Mouse (Mus musculus): ENCODE results near the gene Slc4a8.
A peak's percentile ranks its signal among the peaks of the same experiment; 100 is the strongest.
"Not testable (repeated sequence)": the region's sequence is repeated elsewhere in the genome, so short reads cannot be mapped to it uniquely, and the experiment has no call there.

Slc4a8 gene

DNA sequence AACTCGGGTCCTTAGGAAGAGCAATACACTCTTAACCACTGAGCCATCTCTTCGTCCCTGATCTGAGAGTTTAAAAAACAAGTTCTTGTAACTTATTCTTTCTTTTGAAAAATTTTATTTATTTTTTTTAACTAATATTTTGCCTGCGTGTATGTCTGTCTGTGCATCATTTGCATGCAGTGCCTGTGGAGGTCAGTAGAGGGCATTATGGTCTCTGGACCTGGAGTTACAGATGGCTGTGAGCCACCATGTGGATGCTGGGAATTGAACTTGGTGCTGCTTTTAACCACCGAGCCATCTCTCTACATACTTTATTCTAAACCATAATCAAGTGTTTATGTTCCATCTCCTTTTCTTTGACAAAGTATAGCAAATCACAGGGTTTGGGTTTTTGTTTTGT, 11.1 kb downstream of the Slc4a8 start:
- DNase-seq (ENCODE audit: low read depth, low spot score): no peak

DNA sequence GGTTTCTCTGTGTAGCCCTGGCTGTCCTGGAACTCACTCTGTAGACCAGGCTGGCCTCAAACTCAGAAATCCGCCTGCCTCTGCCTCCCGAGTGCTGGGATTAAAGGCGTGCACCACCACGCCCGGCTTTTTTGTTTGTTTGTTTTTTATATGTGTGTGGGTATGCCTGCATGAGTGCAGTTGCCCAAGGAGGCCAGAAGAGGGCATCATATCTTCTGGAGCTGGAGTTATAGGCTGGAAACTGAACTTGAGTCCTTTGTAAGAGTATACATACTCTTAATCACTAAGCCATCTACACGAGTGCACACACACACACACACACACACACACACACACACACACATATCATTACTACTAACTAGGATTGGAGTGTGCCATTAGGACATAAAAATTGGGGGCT, 12.3 kb downstream of the Slc4a8 start:
- DNase-seq (ENCODE audit: low read depth, low spot score): not testable (repeated sequence)

DNA sequence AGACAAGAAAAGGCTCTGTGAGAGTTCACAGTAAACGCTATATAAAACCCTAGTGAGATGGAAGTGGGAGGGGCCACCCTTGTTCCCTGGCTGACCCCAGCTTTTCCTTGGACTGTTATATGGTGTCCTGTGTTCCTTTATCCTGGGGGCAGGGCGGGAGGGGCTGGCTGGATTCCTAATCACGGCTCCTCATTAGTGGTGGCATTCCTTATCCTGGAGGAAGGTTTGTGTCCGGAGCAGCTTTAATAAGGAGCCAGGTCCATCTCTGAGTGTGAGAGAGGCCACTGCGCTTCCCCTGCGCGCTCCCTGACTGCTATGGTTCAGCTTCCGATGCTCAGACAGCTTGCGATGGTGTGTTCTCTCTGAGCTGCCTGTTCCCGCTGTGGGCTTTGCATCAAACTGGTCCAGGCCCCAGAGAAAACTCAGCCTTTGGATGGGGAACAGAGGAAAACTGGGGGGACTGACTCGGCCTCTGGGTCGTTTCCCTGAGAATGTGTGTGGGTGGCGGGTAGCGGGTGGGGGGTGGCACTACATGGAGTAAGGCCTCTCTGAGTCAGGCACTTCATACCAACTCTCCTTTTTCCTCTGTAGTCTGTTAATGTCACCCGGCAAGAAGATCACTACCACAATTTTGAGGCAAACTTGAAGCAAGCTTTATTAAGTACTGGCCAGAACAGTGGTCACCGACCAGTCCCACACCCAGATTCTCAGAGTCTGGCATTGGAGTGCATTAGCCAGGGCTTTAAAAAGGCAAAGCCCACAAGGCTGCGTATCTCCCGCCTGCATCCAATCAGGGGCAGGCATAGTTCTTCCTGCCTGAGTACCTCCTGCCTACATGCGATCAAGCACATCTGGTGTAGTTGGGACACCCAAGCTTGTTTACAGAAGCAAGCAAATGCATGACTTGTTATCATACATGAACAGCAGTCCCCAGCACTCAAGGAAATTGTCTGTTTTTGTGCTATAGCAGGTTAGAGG, 13.9 kb downstream of the Slc4a8 start:
- DNase-seq (ENCODE audit: low read depth, low spot score): peak; percentile 27

DNA sequence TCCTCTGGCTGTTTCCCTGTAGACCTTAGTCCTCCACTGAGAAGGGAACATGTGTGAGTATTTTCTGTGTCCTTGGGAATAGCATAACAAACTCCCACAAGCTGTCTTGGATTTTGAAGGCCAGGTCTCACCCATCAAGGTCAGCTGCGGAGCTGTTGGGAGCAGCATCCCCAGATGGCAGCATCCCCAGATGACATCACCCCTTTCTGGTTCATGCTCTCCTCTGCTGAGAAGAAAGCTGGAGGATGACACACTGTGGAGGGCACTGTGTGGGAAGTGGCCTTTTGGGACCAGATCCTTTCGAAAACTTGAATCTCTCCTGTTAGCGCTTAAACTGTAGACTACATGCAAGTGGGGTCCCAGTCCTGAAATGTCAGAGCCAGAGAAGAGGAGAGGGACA, 14.9 kb downstream of the Slc4a8 start:
- DNase-seq (ENCODE audit: low read depth, low spot score): no peak

DNA sequence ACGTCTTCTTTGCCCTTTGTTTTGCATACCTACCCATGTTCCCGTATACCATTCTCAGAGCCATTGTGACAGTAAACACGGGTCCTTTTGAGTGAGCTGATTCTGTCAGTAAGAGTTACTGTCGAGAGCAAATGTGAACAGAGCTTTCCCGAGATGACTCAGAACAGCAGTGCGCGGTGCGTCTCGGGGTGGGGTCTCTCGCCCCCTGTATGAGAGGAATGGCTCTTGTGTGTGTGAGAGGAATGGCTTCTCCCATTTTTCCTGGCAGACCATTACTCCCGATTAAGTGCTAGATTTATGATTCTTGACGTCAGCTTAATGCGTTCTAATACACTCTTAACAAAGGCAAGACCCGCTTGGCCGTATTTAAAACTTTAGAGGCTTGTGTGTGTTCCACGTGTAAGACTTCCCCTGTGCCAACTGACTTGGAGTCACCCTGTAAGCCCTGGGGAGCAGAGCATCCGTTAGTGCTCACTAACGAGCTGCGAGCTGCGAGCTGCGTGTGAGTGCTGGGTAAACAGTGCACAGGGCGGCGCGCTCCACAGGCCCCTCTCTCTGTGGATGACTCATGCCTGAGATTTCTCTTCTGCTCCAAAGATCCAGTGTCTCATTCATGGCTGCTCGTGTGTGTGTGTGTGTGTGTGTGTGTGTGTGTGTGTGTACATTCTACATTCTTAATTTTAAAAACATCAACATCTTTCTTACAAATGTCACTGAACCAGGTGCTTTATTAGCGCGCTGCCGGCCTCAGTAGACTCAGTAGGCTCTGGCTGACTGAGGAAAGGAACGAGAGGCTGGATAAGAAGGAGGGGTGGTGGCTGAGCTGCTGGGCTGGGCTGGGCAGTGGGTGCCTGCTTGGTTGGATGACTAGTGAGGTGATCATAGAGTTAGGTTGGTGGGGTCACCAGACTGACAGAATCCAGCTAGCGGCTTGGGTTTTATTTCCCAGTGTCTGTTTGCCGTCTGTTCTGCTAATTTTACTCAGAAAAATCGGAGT, 15.8 kb downstream of the Slc4a8 start:
- DNase-seq (ENCODE audit: low read depth, low spot score): peak; percentile 14

DNA sequence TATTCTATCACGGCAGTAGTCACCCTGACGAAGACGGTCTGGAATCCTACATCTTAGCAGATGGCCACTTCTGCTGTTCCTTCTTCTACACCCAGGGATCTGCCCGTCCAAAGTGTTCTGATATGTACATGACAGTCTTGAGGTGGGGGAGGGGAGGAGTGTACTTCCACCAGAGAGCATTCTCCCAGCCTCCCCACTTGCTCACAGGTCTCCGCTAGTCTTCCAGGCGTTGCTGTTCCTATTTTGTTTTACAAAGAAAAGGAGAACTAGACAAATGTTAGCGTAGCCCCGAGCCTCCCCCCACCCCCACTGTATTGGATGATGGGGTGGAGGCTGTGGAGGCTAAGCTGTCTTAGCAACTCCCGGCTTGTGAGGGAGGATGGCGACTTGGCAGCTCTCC, 18.3 kb downstream of the Slc4a8 start:
- DNase-seq (ENCODE audit: low read depth, low spot score): no peak

DNA sequence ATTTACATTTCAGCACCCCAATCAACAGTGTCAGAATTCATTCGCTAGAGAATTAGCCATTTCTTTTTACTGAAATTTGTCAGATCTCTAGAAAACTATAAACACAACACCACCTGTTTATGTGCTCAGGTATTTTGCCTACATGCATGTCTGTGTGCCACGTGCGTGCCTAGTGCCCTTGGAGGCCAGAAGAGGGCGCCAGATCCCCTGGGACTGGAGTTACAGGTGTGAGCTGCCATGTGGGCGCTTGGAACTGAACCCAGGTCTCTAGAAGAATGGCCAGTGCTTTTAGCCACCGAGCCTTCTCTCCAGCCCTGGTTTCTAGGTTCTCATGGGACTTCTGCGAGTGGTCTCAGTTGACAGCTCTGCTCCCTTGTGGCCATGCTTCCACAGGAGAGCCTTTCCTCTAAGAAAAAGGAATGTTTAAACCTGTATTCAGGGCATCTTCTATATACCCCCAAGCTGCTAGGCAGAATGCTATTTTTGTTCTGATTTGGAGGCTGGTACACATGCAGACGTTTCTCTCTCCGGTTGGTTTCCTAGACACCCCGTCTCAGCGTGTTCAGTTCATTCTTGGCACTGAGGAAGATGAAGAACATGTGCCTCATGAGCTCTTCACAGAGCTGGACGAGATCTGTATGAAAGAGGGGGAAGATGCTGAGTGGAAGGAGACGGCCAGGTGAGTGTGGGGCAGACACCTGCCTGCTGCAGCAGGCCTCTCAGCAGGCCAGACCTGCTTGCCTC, 21.9 kb downstream of the Slc4a8 start:
- no peak for DNase-seq (ENCODE audit: low read depth, low spot score)

DNA sequence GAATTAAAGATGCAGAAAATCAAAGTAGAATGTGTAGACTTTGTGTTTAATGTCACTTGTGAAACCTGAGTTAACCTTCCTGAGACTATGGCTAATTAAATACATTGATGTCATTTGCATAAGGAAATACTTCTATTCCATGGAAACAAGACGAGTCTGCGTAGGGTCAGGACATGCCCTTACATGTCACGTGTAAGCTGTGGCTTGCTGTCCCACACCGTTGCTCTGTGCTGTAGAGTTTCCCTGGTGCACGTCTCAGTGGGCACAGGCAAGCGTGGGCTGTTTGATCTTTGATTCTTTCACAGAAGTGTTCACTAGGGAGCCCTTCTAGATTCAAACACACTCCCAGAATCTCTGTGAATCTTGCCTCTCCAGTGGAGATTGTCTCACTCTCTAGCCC, 28.7 kb downstream of the Slc4a8 start:
- DNase-seq (ENCODE audit: low read depth, low spot score): no peak

DNA sequence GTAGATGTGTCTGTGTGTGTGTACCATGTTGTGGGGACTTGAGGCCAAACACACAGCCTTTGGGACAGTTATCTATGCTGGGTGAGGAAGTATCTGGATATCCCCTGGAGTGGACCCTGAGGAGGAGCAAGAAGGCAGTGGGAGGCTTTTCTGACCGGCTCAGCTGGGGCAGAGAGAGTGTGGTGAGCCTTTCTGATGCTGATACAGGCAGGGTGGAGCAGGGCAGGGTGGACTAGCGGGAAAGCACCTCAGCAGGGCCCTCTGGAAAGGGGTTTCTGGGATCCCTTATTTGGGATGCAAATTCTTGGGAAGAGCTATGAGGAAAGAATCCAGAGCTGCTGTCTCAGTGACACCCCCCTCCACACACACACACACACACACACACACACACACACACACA, 30.8 kb downstream of the Slc4a8 start:
- no peak for DNase-seq (ENCODE audit: low read depth, low spot score)

DNA sequence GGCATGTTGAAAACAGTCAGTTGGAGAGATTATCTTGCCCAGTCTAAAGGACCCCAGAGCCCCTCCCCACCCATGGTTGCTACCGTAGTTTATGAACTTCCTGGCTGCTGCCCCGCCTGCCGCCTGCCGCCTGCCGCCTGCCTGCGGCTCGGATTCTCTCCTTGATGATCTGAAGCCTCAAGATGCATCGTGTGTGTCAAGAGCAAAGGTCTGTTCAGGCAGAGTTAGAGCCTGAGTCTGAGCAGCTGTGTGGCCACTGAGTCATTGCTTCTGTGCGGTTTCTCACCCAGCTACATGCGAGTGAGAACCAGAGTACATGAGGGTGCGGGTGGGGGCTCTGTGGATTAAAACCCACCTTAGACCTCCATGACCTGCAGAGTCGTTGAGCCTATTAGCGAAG, 39.4 kb downstream of the Slc4a8 start:
- DNase-seq (ENCODE audit: low read depth, low spot score): no peak

DNA sequence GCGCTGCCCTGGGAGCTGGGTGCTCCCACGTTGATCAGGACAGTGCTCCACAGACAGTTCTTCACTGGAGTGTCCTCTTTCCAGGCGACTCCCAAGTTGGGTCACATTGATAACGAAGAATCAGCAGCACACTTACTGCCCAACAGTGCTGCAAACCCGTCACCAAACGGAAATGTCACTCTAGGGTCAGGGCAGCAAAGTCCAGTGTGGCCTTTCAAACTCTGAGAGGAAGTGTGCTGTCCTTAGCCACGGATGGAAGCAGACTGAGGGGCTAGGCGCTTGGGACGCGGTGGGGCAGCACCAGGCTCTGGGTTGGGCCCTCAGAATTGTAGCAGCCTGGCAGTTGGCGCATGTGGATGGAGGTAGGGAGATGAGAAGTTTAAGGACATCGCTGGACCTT, 46.5 kb downstream of the Slc4a8 start:
- DNase-seq (ENCODE audit: low read depth, low spot score): no peak

DNA sequence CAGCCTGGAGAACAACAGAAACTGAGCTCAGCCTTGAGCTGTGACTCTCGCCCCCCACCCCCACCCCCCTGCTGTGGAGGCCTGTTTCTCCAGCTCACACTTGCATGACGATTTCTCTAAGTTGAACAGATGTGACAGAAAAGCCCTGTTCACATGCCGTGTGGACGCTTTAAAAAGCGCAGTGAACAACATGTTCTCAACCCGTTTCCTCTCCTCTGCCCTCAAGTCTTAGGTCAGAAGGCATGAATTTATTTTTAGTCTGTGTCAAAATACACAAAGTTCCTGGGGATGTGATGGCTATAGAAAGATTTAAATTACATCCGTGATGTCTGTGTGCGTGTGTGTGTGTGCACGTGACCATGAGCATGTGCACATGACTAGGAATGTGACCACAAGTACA, 46.9 kb downstream of the Slc4a8 start:
- no peak for DNase-seq (ENCODE audit: low read depth, low spot score)

DNA sequence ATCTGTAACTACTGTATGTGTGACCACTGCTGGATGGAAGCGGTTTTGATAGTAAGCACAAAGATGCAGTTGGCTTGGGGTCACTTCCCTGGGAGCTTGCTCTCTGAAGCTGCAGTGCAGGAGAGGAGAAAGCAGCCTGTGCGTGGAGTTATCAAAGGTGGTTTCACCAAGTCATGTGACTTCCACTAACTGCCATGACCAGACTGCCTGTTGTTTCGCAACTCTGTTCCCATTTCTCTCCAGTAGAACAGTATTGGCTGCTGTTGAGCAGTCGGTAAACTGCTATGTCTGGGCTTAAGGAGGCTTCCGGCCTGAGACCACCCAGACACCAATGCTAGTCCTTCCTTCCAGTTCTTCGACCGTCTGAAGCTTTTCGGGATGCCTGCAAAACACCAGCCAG, 48.7 kb downstream of the Slc4a8 start:
- DNase-seq (ENCODE audit: low read depth, low spot score): no peak

DNA sequence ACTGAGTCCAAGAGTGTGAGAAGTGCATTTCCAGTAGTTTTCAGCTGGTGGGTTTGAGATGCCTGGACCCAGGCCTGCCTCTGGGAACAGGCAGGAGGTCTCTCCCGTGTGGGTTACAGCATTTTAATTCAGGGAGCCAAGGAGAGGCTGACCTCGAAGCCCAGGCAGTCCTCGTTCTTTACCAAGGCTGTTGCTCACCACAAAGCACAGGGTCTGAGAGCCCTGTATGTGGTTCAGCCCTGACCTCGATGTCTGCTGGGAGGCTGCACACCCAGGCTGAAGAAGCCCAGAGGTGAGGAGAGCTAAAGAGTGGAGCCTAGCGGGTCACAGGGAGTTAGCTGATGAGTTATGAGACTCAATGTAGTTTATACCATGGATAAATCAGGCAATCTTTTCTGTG, 52.0 kb downstream of the Slc4a8 start:
- no peak for DNase-seq (ENCODE audit: low read depth, low spot score)

DNA sequence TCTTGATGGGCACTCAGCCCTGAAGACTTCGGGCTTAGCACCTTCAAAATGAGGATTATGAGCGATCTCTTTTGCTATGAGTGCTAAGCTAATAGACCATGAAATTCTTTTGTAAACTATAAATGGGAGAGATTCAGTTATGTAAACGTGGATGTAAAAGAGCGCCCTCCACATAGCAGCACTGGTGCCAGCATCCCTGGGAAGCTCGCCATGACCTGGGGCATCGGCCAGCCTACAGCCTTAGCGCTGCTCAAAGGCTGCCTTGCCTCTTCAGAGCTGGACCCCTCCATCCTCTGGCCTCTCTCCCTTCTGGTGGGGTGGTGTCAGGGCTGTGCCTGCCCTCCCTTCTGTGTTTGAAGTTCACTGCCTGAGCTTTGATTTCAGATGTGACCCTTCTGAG, 52.5 kb downstream of the Slc4a8 start:
- DNase-seq (ENCODE audit: low read depth, low spot score): no peak

DNA sequence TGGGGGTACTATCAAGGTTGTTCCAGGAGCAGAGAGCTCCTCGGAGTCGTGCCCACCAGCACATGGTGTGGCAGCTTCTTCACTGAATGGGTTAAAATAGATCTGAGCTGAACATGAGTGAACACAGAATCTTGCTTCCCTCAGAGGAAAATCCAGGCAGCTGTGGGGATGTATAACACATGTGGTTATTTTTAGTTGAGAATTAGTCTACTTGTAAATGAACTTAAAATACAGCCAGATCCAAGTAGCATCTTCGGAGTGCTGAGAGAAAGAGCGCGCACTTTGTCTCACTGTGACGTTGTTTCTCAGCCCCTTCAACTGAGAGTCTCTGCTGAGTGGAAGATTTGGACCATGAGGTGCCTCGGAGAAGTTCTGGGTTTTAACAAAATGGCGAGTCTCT, 53.8 kb downstream of the Slc4a8 start:
- DNase-seq (ENCODE audit: low read depth, low spot score): no peak

DNA sequence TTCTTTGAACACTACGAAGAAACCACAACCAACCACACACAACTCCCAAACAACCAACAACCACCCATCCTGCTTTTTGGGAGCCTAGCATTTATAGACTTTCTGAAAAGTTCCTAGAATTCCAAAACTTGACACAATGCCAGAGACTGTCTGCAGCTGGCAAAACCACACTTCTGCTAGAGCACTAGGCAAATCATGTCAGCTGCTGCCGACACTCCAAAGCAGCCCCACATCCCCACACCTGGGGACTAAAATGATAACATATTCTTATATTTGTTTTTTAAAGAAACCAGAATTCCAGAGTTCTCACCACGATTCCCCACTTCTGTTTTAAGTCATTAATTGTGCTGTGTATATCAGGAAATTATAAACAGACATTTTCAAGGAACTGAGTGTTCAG, 57.3 kb downstream of the Slc4a8 start:
- DNase-seq (ENCODE audit: low read depth, low spot score): no peak

DNA sequence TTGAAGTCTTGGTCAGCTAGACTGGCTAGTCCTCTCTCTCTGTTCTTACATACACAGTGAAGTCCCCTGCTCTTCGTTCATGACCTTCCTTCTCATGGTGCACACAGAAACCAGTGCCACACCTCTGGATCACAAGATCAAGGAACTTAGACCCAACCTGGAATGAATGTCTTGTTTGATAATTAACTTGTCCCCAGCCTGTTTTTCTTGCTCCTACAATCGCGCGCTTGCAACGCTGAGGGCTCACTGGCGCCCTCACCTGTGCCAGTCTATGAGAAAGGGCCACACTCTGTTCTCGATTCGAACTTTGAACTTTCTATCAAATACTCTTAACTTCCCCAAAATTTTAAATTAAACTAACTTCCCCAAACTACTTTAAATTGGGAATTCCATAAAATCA, 60.3 kb downstream of the Slc4a8 start:
- no peak for DNase-seq (ENCODE audit: low read depth, low spot score)

DNA sequence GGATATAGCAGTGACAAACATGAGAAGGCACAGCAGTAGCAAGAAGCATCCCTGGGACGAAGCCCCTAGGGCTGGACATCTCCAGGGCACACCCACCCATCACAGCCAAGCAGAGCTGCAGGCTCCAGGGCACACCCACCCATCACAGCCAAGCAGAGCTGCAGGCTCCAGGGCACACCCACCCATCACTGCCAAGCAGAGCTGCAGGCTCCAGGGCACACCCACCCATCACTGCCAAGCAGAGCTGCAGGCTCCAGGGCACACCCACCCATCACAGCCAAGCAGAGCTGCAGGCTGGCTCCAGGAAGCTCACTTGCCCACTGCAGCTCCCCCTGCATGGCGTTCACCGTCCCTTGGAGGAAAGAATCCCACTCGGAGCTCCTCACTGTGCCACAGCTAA, 60.8 kb downstream of the Slc4a8 start:
- DNase-seq (ENCODE audit: low read depth, low spot score): not testable (repeated sequence)

DNA sequence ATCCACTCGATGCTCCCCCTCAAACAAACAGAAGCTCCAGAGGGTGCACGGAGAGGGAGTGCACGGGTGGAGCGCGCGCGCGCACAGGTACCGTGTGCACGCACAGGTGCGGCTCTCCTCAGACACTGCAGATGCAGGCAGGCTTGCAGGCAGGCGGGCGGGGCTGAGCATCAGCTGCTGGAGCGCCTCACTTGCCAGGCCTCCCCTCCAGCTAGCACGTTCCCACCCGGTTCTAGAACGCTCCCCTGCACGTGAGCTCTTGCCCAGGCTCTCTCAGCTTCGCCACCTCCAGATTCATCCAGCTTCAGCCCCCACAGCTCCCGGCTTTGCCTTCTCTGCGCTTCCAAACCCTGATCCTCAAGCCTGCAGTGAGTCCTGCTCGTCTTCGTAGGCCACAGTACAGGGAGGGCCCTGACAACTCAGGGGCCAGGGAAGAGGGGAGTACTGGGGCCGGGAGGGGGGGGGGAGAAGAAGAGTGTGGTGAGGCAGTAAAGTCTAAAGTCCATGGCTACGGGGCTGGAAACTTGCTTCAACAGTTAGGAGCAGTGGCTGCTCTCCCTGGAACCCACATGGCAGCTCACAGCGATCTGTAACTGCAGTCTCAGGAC, 63.8 kb downstream of the Slc4a8 start:
- DNase-seq (ENCODE audit: low read depth, low spot score): no peak

DNA sequence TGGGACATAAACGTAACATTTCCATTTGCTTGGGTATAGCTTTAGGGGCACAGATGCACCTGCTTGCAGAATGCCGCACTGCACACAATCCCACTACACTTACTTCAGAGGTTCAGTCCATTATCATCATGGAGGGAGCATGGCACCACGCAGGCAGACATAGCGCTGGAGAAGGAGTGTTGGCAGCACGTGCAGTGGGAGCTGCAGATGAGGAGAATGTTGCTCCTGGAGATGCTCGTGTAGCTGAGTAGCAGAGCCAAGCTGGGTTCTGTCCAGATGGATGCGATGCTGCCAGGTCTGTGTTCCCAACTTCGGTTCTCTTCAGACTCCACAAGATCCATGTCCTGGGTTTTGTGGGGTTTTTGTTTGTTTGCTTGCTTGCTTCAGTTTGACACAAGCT, 64.5 kb downstream of the Slc4a8 start:
- no peak for DNase-seq (ENCODE audit: low read depth, low spot score)

Measured in forelimb bud, embryonic 11.5 days (tissue).